Mouse (Mus musculus): ENCODE results near the gene Ulk2. TPM values are rescaled to one million over a fixed set of nuclear protein-coding genes. Genes with fewer than 3 reads are reported as not detected.
"Not testable (repeated sequence)": the region's sequence is repeated elsewhere in the genome, so short reads cannot be mapped to it uniquely, and the experiment has no call there.

Gene Ulk2
- polyA plus RNA-seq, 1 experiment = 7.2 TPM

GRCm38 (mm10) chr11:61808551-61809117 lies 46.2 kb downstream of the Ulk2 start:
- Histone ChIP-seq H3K27ac (ENCODE audit: control insufficient read depth, insufficient read depth, low read depth, low read length, poor library complexity) (no peak overlapping the region), H3K4me3 (replicated peaks; ENCODE audit: control insufficient read depth, low read depth, low read length) (no peak overlapping the region), H3K4me1 (ENCODE audit: control insufficient read depth, insufficient read depth, low read length) (no peaks in the 10 kb centered on the region)
- no peak for TF ChIP-seq POLR2A (IDR thresholded peaks at IDR 0.05; ENCODE audit: borderline replicate concordance, control insufficient read depth, low read depth, low read length)
- no peak for TF ChIP-seq CTCF (IDR thresholded peaks at IDR 0.05; ENCODE audit: control insufficient read depth, insufficient read depth, low read length)
- WGBS = 88% methylated on average over 2 of the region's 2 CpGs

- TF ChIP-seq POLR2A (IDR thresholded peaks at IDR 0.05; ENCODE audit: borderline replicate concordance, control insufficient read depth, low read depth, low read length) (no peak), CTCF (IDR thresholded peaks at IDR 0.05; ENCODE audit: control insufficient read depth, insufficient read depth, low read length) (no peak)
- H3K4me1 ChIP-seq (ENCODE audit: control insufficient read depth, insufficient read depth, low read length) = no peaks in the 10 kb centered on the region
- H3K27ac ChIP-seq (ENCODE audit: control insufficient read depth, insufficient read depth, low read depth, low read length, poor library complexity) = no peak overlapping the region
- no peak overlapping the region for H3K4me3 ChIP-seq (replicated peaks; ENCODE audit: control insufficient read depth, low read depth, low read length)
- 78% methylated on average over 1 of the region's 1 CpGs for WGBS
Observed at GRCm38 (mm10) chr11:61793441-61793840, 61.4 kb downstream of the Ulk2 start.

- H3K4me1 ChIP-seq (ENCODE audit: control insufficient read depth, insufficient read depth, low read length) = no peaks in the 10 kb centered on the region
- H3K27ac ChIP-seq (ENCODE audit: control insufficient read depth, insufficient read depth, low read depth, low read length, poor library complexity) = no peak overlapping the region
- no peak overlapping the region for H3K4me3 ChIP-seq (replicated peaks; ENCODE audit: control insufficient read depth, low read depth, low read length)
- TF ChIP-seq POLR2A (IDR thresholded peaks at IDR 0.05; ENCODE audit: borderline replicate concordance, control insufficient read depth, low read depth, low read length) = no peak
- TF ChIP-seq CTCF (IDR thresholded peaks at IDR 0.05; ENCODE audit: control insufficient read depth, insufficient read depth, low read length) = no peak
- WGBS = 100% methylated on average over 1 of the region's 1 CpGs
Observed at GRCm38 (mm10) chr11:61788550-61788949, 66.3 kb downstream of the Ulk2 start.

- WGBS = 94% methylated on average over 3 of the region's 3 CpGs
- not testable (repeated sequence) for H3K4me1 ChIP-seq (ENCODE audit: control insufficient read depth, insufficient read depth, low read length); H3K4me3 ChIP-seq (replicated peaks; ENCODE audit: control insufficient read depth, low read depth, low read length); H3K27ac ChIP-seq (ENCODE audit: control insufficient read depth, insufficient read depth, low read depth, low read length, poor library complexity)
Observed at GRCm38 (mm10) chr11:61782526-61782925, 72.3 kb downstream of the Ulk2 start.

GRCm38 (mm10) chr11:61774551-61775149 lies 80.2 kb downstream of the Ulk2 start:
- no peak for TF ChIP-seq CTCF (IDR thresholded peaks at IDR 0.05; ENCODE audit: control insufficient read depth, insufficient read depth, low read length)
- no peak for TF ChIP-seq POLR2A (IDR thresholded peaks at IDR 0.05; ENCODE audit: borderline replicate concordance, control insufficient read depth, low read depth, low read length)
- Histone ChIP-seq H3K4me1 (ENCODE audit: control insufficient read depth, insufficient read depth, low read length) (no peaks in the 10 kb centered on the region), H3K4me3 (replicated peaks; ENCODE audit: control insufficient read depth, low read depth, low read length) (no peak overlapping the region), H3K27ac (ENCODE audit: control insufficient read depth, insufficient read depth, low read depth, low read length, poor library complexity) (no peak overlapping the region)
- 82% methylated on average over 4 of the region's 4 CpGs for WGBS

GRCm38 (mm10) chr11:61761584-61762407 lies 93.1 kb downstream of the Ulk2 start, which contains the start of gene Prpsap2:
Gene Prpsap2 (minus strand): TSS chr11:61762088.
- no peaks in the 10 kb centered on the region; the same call in 1 of the 2 replicates for H3K4me1 ChIP-seq (ENCODE audit: control insufficient read depth, insufficient read depth, low read length)

GRCm38 (mm10) chr11:61760518-61760917 lies 94.4 kb downstream of the Ulk2 start:
- TF ChIP-seq POLR2A (IDR thresholded peaks at IDR 0.05; ENCODE audit: borderline replicate concordance, control insufficient read depth, low read depth, low read length) (no peak), CTCF (IDR thresholded peaks at IDR 0.05; ENCODE audit: control insufficient read depth, insufficient read depth, low read length) (peak; percentile 16; the same call in 1 of the 2 replicates)
- whole genome bisulfite sequencing = 7% methylated on average over 5 of the region's 5 CpGs
- peaks cover 2% of the 10 kb centered on the region; the same call in 1 of the 2 replicates for H3K4me1 ChIP-seq (ENCODE audit: control insufficient read depth, insufficient read depth, low read length)

More at GRCm38 (mm10) chr11:61761584-61762407, 93.1 kb downstream of the Ulk2 start, which contains the start of gene Prpsap2:
- Histone ChIP-seq H3K4me3 (replicated peaks; ENCODE audit: control insufficient read depth, low read depth, low read length) (peak within 1 kb of the TSS; percentile 50), H3K27ac (ENCODE audit: control insufficient read depth, insufficient read depth, low read depth, low read length, poor library complexity) (peak within 1 kb of the TSS; percentile 88)
- WGBS = 2% methylated on average over 51 of the region's 51 CpGs
- TF ChIP-seq POLR2A (IDR thresholded peaks at IDR 0.05; ENCODE audit: borderline replicate concordance, control insufficient read depth, low read depth, low read length) = peak; percentile 84; the same call in 1 of the 2 replicates
- TF ChIP-seq CTCF (IDR thresholded peaks at IDR 0.05; ENCODE audit: control insufficient read depth, insufficient read depth, low read length) = no peak

GRCm38 (mm10) chr11:61757151-61757550 lies 97.7 kb downstream of the Ulk2 start:
- Histone ChIP-seq H3K4me3 (replicated peaks; ENCODE audit: control insufficient read depth, low read depth, low read length) (no peak overlapping the region), H3K27ac (ENCODE audit: control insufficient read depth, insufficient read depth, low read depth, low read length, poor library complexity) (no peak overlapping the region; the same call in 1 of the 2 replicates), H3K4me1 (ENCODE audit: control insufficient read depth, insufficient read depth, low read length) (peaks cover 2% of the 10 kb centered on the region; the same call in 1 of the 2 replicates)
- WGBS = 70% methylated on average over 2 of the region's 2 CpGs
- no peak for TF ChIP-seq CTCF (IDR thresholded peaks at IDR 0.05; ENCODE audit: control insufficient read depth, insufficient read depth, low read length)
- no peak for TF ChIP-seq POLR2A (IDR thresholded peaks at IDR 0.05; ENCODE audit: borderline replicate concordance, control insufficient read depth, low read depth, low read length)

More at GRCm38 (mm10) chr11:61760518-61760917, 94.4 kb downstream of the Ulk2 start:
- Histone ChIP-seq H3K27ac (ENCODE audit: control insufficient read depth, insufficient read depth, low read depth, low read length, poor library complexity) (no peak overlapping the region), H3K4me3 (replicated peaks; ENCODE audit: control insufficient read depth, low read depth, low read length) (no peak overlapping the region)

Measured in bone marrow, adult 2 months (tissue).